Mouse (Mus musculus) heart, adult 18-20 months (tissue): ENCODE measurements at regions not wholly inside any gene's neighbourhood (a gene's known extent, or its start where the extent isn't known, plus 50 kb on each side); places are given as distances from the start of the nearest gene placed in this dataset.
"Not testable (repeated sequence)": the region's sequence is repeated elsewhere in the genome, so short reads cannot be mapped to it uniquely, and the experiment has no call there.

Experiments used
- DNase-seq, 2 experiments: peaks; one replicate each; pipeline ENCODE4 v3.0.0; 2021 to 2022; ENCODE audit warnings: mixed read lengths in 1 of 2

DNA sequence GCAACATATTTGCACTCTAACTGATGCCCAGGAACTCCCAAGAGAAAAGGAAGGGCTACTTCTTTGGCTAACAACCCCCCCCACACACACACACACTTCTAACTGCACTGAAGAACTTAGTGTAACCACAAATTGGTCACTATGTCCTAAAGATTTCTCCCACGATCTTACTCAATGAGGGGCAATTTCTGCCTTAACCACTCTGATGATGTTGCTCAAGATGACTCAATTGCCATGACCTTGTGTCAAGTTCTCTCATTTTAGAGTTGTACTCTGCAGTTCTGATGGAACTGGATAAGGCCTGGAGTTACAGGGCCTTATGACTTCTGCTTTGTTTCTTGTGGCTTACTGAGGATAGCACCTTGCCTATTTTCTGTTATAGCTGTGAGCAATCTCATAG is 81.7 kb downstream of the Sem1 start:
- DNase-seq, result no peak

GRCm38 (mm10) chr6:6496336-6496735 is 82.1 kb downstream of the Sem1 start:
- no peak for DNase-seq

DNA sequence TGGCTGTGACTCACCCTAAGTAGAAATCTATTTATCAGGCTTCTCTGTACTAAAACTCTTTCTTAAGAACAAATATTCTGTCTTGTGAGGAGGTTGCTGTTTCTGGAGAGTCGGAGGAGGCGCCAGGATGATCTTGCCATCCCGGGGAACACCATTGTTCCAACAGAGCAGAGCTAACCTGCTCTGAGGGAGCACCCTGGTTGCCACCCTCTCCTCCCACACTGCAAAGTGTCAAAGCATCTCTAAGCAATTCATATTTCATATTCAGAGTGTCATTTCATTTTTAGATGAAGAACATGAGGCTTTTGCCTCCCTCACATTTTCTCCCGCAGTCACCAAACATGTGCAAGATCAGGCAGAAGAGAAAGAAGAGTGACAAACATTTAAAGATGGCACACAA is 90.3 kb downstream of the Sem1 start:
- DNase-seq, result no peak

DNA sequence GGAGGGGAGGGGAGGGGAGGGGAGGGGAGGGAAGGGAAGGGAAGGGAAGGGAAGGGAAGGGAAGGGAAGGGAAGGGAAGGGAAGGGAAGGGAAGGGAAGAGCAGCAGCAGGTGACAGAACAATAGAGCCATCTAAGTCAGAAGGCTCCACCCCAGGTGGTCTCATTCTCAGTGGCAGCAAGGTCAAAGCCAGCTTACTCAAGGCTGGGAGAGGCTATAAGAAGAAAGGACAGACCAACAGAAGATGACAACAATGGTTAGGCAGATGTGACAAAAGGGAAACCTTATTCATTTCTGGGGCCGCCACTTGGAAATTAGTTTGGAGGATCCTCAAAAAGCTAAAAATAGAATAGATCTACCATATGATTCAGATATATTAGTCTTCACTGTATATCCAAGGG is 96.9 kb downstream of the Sem1 start:
- not testable (repeated sequence) for DNase-seq

- DNase-seq, result no peak
Measured at GRCm38 (mm10) chr6:6470397-6470796, 108.1 kb downstream of the Sem1 start.

- no peak for DNase-seq
Measured at GRCm38 (mm10) chr6:6467526-6467925, 110.9 kb downstream of the Sem1 start.

DNA sequence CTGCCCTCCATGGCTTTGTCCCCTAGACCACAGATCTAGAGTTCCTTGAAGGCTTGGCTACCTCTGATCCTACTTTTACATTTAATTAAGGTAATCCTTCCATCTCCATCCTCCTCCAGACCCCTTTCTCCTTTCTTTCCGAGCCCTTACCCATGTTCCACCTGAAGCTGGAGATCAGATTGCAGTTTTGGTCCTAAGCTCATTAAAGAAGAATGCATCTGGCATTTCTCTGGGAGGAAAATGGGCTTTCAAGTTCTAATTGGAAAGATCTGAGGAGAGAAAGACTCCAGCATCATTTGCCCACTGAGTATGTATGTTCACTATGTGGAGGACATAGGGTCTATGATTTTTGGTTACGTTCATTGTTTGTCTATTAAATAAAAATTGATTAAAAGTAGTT is 112.2 kb downstream of the Sem1 start:
- no peak for DNase-seq

- no peak for DNase-seq
Measured at GRCm38 (mm10) chr6:6463807-6464470, 114.5 kb downstream of the Sem1 start.

DNA sequence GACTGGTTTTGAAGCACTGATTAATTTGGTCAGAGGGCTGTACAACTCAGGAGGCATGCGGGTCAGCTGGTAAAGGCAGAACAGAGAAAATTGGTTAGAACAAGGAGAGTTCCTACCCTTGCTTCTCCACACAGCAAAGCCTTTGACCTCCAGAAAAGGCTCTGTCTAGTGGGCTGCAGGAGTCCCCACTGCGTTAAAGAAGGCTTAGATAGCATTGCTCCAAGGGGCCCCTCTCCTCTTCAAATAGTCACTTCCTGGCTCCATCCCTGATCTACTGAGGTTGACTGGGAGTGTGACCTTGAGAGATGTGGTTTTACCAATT is 118.6 kb downstream of the Sem1 start:
- no peak for DNase-seq

- DNase-seq, result no peak
Measured at GRCm38 (mm10) chr6:6459006-6459917, 119.2 kb downstream of the Sem1 start.

DNA sequence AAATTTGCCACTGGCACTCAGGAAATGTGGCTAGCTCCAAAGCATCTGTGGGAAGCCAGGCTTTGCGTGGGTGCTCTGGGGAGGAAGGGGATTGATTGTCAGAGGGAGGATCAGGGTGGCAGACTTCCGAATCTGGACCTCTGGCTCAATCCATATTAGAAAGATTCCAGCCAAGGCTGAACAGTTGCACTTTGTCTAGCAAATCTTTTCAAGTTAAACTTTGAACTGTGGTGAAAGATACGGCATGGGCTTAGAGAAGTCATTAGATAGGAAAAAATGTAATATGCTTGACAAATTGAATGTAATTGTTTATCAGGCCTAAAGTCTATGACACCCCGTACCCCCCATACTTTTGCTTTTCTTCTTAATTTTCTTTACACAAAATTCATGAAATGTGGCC is 120.7 kb downstream of the Sem1 start:
- no peak for DNase-seq

DNA sequence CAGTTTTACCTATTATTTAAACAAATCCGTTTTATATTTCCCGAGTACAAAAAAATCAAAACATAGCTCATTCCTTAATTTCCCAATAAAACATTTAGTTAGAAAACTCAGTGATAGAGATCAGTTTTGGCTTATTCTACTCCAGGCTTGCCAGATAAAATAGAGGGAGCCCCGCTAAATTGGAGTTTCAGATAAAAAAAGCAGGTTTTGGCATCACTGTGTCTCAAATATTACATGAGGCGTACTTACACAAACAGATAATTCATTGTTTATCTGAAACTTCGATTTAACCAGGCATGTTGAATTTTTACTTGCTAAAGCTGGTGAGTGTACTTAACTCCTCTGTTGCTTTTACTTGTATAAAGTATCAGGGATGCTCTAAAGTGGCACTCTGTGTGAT is 121.5 kb downstream of the Sem1 start:
- DNase-seq, result no peak

DNA sequence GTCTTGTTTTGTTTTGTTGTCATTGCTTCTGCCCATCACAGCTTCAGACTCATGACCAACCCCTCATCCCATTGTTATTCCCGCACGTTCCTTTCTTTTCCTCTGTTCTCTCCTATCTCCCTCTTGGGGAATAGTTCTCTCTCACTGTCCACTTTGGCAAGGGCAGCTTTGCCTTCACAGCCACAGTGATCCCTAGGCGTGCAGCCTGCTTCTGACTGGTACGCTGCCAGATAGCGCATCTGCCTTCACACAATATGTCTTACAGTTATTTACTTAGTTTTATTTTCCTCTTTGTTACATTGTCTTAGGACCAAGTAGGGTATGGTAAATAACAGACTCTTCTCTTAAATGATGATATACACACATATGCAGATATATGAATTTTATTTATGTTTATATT is 122.9 kb downstream of the Sem1 start:
- no peak for DNase-seq

GRCm38 (mm10) chr6:6454396-6454795 is 124.1 kb downstream of the Sem1 start:
- no peak for DNase-seq

GRCm38 (mm10) chr6:6434855-6435254 is 143.6 kb downstream of the Sem1 start:
- no peak for DNase-seq

DNA sequence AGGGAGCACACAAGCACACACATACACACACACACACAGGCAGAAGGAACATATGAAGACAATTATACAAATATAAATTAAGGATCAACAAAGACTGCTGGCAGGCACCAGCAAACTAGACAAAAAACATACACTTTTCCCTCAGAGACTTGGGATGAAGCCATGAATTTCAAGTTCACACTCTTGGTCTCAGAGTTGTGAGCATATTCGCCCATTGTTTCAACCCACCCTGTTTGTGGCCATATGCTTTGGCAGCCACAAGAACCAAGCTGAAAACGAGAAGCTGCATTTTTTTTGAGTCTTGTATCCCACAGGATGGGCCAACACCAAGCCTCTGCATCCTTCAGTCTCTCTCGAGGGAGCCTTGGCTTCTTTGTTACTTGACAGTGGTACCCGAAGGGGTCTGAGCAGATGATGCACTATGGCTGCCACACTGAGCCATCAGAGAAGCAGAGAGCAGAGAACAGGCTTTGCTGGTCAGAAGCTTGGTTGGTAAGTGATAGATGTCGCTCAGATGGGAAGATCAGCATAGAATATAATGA is 144.1 kb downstream of the Sem1 start:
- no peak for DNase-seq

GRCm38 (mm10) chr6:6433179-6433578 is 145.3 kb downstream of the Sem1 start:
- no peak for DNase-seq

DNA sequence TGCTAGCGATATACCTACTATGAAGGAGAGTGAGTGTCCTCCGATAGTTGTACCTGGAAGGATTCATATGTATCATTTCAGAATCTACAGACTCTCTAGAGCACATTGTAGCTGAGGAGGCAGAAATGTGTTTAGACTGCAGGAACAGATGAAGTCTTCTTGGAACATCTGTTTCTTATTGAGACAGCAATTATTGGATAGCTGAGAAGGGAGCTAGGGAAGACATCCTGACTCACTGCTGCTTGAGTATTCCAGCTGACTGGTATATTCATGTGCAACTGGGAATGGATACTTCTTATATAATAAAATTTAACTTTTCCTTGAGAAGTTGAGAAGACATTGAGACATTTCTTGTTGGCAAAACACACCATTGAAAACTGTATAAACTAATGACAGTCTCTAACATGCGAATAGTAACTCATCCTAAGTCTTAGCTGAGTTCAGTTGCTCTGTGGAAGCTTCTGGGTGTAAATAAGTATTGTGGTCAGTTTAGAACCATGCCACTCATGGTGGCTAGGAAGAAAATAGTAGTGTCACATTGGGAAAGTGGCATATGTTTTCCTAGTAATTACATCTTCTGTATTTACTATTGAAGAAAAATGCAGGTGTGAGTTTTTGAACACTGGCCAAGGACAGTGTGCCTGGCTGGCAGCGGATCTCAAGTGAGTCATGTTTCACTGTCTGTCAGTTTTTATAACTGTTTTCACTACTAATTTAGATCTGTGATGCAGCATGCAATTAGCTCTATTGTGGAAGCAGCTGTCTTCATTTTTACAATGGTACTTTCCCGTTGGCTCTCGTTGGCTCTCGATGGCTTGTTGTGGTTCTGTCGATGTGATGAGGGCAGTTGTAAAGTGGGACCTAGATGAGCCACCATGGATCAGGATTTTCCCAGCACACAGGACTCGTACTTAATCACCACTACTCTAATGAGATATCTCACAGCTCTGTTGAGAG is 163.5 kb downstream of the Sem1 start:
- no peak for DNase-seq

DNA sequence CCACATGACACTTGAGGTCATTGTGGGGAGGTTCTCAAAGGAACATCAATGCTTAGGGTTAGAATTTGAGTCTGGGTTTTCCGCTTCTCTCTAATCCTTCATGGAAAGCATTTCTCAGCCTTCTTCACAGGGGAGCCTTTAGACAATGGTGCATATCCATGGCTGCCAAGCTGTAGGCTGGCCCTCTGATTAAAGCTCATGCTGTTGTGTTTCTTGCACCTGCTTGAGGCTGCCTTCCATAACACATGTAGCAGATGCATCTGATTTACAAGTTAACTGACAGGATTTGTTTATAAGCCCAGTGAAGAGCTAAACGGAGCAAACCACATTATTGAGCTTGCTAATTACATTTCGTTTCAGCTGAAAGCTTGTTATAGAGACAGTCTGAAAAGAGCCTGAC is 180.5 kb downstream of the Sem1 start:
- DNase-seq, result no peak

DNA sequence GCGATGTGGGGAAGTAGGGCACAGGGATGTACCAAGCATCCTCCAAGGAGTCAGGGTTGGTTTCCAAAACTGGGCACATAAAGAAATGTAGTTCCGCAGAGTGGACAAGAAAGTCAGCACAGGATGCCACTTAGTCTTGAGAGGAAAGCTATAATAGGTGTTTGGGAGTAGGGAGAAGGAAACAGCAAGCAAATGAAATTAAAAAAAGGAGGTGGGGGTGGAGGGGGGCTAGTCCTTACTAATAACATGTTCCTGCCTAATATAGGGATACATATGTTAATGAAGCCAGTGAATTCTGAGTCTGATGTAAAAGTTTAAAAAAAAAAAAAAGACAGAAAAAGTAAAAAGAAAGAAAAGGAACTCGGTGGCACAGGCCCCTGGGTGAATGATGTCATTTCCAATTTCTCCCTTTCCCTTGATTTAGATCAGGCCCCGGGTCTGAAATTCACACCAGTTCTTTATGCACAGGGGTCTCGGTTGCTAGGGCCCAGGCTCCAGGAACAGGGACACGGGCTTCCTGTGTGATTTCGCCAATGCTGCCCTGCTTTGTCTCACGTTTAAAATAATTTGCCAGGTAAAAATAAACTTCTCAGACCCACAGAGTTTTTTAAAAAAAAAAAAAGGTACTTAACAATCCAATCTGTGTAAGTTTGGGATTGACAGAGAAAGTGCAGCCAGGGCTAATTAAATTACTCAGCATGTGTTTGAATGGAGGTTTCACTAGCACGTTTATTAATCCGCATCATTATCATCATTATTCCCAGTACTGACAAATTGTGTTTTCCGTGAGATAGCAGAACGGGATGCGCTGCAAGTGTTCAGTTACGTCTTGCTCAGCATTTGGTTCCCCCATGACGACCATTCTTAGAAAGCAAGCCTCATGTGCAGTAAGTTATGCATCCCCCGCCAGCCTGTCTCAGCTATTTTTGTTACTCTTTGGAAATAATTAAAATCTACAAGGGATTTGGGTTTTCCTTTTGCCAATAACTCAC is 172.8 kb upstream of the Slc25a13 start:
- no peak for DNase-seq

DNA sequence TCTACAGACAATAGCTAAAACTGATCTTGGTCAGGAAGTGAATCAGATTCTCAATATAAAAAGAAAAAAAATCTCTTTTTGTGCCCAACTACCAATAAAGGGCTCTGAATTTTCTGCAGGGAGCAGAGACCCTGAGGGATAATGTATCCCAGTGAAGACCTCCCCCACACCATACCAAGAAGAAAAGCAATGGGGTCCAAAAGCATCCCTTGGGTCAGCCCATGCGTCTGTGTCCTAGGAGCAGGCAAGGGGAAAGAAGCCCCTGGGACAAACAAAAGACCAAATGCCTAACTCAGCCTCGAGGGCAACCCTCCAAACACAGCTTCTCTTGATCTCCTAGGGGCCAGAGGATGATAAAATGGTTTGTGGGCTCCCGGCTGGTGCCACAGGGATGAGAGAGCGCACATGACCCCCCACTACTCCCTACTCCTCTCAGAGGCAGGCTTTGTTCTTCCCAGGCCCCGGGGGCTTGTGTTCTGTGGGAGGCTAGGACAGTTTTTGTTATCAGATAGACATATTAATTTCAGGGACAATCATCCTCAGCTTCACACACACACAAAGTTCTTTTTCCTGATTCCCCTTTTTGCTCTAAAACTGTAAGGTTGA is 172.0 kb upstream of the Slc25a13 start:
- DNase-seq, result no peak
